Mouse (Mus musculus) urinary bladder, adult 18-20 months (tissue): ENCODE data around the gene Hist1h2bb.
"Not testable (repeated sequence)": the region's sequence is repeated elsewhere in the genome, so short reads cannot be mapped to it uniquely, and the experiment has no call there.

ENCODE experiments used
- DNase-seq, 2 experiments: peaks; one replicate each; pipeline ENCODE4 v3.0.0; 2022; ENCODE audit warnings: low spot score in 2 of 2, mixed read lengths in 2 of 2

The Hist1h2bb gene

GRCm38 (mm10) chr13:23764324-23765171 lies 18.0 kb downstream of the Hist1h2bb start:
- DNase-seq = no peak

- DNase-seq = no peak
Measured at GRCm38 (mm10) chr13:23765172-23765513, 18.6 kb downstream of the Hist1h2bb start.

GRCm38 (mm10) chr13:23766772-23767171 lies 20.2 kb downstream of the Hist1h2bb start:
- DNase-seq = no peak

GRCm38 (mm10) chr13:23768834-23769397 lies 22.4 kb downstream of the Hist1h2bb start:
- DNase-seq = no peak

- not testable (repeated sequence) for DNase-seq
Measured at GRCm38 (mm10) chr13:23769613-23770012, 23.1 kb downstream of the Hist1h2bb start, which contains the start of gene Trim38. Trim38 (plus strand) TSS chr13:23769913.

- DNase-seq = no peak
Measured at GRCm38 (mm10) chr13:23772561-23773313, 26.2 kb downstream of the Hist1h2bb start.

- no peak for DNase-seq
Measured at GRCm38 (mm10) chr13:23778339-23778738, 31.8 kb downstream of the Hist1h2bb start.

GRCm38 (mm10) chr13:23779025-23779424 lies 32.5 kb downstream of the Hist1h2bb start:
- no peak for DNase-seq

GRCm38 (mm10) chr13:23792520-23792919 lies 46.0 kb downstream of the Hist1h2bb start:
- DNase-seq = peak in 1 of 2 experiments; percentile 6
